In the genomic region with DNA sequence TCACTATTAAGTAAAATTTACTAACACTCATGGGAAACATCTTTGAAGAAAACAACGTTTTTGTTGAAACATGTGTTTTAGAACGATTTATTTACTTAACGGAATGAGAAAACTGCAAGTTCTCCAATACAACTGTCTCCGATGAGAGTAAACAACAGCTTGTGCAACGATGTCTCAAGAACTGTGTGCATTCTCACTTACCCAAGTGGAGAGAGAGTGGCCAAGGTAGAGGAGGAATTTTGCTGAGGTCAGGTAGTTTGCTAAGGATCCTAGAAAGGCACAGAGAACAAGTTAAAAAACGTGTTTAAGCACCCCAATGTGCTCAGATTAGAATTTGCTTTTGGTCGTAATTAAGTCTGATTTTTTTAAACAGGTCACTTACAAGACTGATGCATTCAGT, we compare ENCODE assay signal across 12 mouse cellular contexts. TPM values are rescaled to one million over a fixed set of nuclear protein-coding genes. Genes with fewer than 3 reads are reported as not detected.
A peak's percentile ranks its signal among the peaks of the same experiment; 100 is the strongest.
DNase-seq lines count a peak whose midpoint lies in the region; ATAC-seq and TF ChIP-seq lines count a peak whose summit lies in the region.
"Had no signal": no experiment of that assay in that cellular context is flagged by ENCODE, and none has a peak within 500 bp of the region (broad histone marks: within the 10 kb centered on the region; RNA-seq: fewer than 3 reads in every experiment).

No protein-coding gene starts in this region.

- no peak for TF ChIP-seq CTCF in G1E (IDR thresholded peaks at IDR 0.05; ENCODE audit: low read depth, low read length)

- H3K4me3 ChIP-seq in hindbrain, embryonic 13.5 days: no peak overlapping the region
- H3K4me3 ChIP-seq in hindbrain, embryonic 11.5 days (ENCODE audit: low read depth, low read length): no peak overlapping the region
- peak overlapping the region; percentile 75 for H3K4me3 ChIP-seq in G1E (ENCODE audit: low read depth, low read length)
- no peak overlapping the region for H3K4me3 ChIP-seq in forebrain, embryonic 14.5 days (ENCODE audit: low read depth, low read length)

- peaks cover 9% of the 10 kb centered on the region for H3K4me1 ChIP-seq in hindbrain, embryonic 13.5 days (replicated peaks)
- no peaks in the 10 kb centered on the region for H3K4me1 ChIP-seq in hindbrain, embryonic 11.5 days (replicated peaks; ENCODE audit: control insufficient read depth, insufficient read depth, low read length)
- peaks cover 43% of the 10 kb centered on the region for H3K4me1 ChIP-seq in G1E (ENCODE audit: insufficient read depth, low read depth, low read length)
- H3K4me1 ChIP-seq in forebrain, embryonic 14.5 days (ENCODE audit: control insufficient read depth, insufficient read depth, low read length): peaks cover 3% of the 10 kb centered on the region

- no peak for DNase-seq in hindbrain, embryonic 11.5 days (ENCODE audit: low spot score)
- no peak for DNase-seq in G1E (ENCODE audit: low spot score)
- no peak for DNase-seq in forebrain, embryonic 14.5 days (ENCODE audit: low spot score)
- peak; percentile 9 for DNase-seq in lung, postnatal 25 days (ENCODE audit: low spot score)
- DNase-seq in urinary bladder, postnatal 10 days (ENCODE audit: low spot score): no peak
- no peak for DNase-seq in cerebellum, postnatal 36 days
- DNase-seq: cerebellum, adult 18-20 months; spleen, adult 18-20 months had no signal

- peak overlapping the region; percentile 68 for H3K4me2 ChIP-seq in hindbrain, embryonic 13.5 days
- no peak overlapping the region for H3K4me2 ChIP-seq in hindbrain, embryonic 11.5 days (replicated peaks; ENCODE audit: low read depth, low read length)
- peak overlapping the region; percentile 85; the same call in 1 of the 2 replicates for H3K4me2 ChIP-seq in forebrain, embryonic 14.5 days (ENCODE audit: low read length)

- H3K9ac ChIP-seq in hindbrain, embryonic 13.5 days: no peak overlapping the region
- H3K9ac ChIP-seq in hindbrain, embryonic 11.5 days (ENCODE audit: low read depth, low read length): no peak overlapping the region
- no peak overlapping the region for H3K9ac ChIP-seq in forebrain, embryonic 14.5 days (ENCODE audit: low read length)

- 70% methylated on average over 7 of the region's 7 CpGs for WGBS in hindbrain, embryonic 13.5 days
- WGBS in hindbrain, embryonic 11.5 days: 73% methylated on average over 7 of the region's 7 CpGs
- WGBS in forebrain, embryonic 14.5 days: 72% methylated on average over 7 of the region's 7 CpGs

- no peak overlapping the region for H3K27ac ChIP-seq in hindbrain, embryonic 13.5 days
- no peak overlapping the region for H3K27ac ChIP-seq in hindbrain, embryonic 11.5 days (ENCODE audit: low read depth, low read length)
- H3K27ac ChIP-seq in forebrain, embryonic 14.5 days (ENCODE audit: low read depth, low read length): no peak overlapping the region

- no peaks in the 10 kb centered on the region for H3K9me3 ChIP-seq in hindbrain, embryonic 13.5 days
- H3K9me3 ChIP-seq in hindbrain, embryonic 11.5 days (ENCODE audit: control insufficient read depth, low read length): no peaks in the 10 kb centered on the region
- H3K9me3 ChIP-seq in G1E (replicated peaks): no peaks in the 10 kb centered on the region
- H3K9me3 ChIP-seq in forebrain, embryonic 14.5 days (replicated peaks; ENCODE audit: control insufficient read depth, low read length): no peaks in the 10 kb centered on the region

- H3K36me3 ChIP-seq in hindbrain, embryonic 13.5 days: no peaks in the 10 kb centered on the region
- H3K36me3 ChIP-seq in hindbrain, embryonic 11.5 days (ENCODE audit: control insufficient read depth, insufficient read depth, low read length): no peaks in the 10 kb centered on the region
- peaks cover 16% of the 10 kb centered on the region for H3K36me3 ChIP-seq in G1E (replicated peaks)
- no peaks in the 10 kb centered on the region for H3K36me3 ChIP-seq in forebrain, embryonic 14.5 days (ENCODE audit: control insufficient read depth, insufficient read depth, low read length)

- no peak for ATAC-seq in hindbrain, embryonic 13.5 days (ENCODE audit: low FRiP score)
- ATAC-seq in hindbrain, embryonic 11.5 days (ENCODE audit: low FRiP score): no peak
- ATAC-seq in G1E (ENCODE audit: extremely low read depth, insufficient number of reproducible peaks, low FRiP score, poor library complexity, severe bottlenecking): no peak
- no peak for ATAC-seq in forebrain, embryonic 14.5 days
- ATAC-seq in monocyte, adult 5-6 weeks (replicated peaks; ENCODE audit: insufficient number of reproducible peaks, low FRiP score, low TSS enrichment, poor library complexity, severe bottlenecking): no peak

- H3K27me3 ChIP-seq in hindbrain, embryonic 13.5 days: peaks cover 27% of the 10 kb centered on the region
- peaks cover 3% of the 10 kb centered on the region; the same call in 1 of the 2 replicates for H3K27me3 ChIP-seq in hindbrain, embryonic 11.5 days (ENCODE audit: control insufficient read depth, insufficient read depth, low read length)
- no peaks in the 10 kb centered on the region for H3K27me3 ChIP-seq in G1E (ENCODE audit: insufficient read depth, low read length)
- H3K27me3 ChIP-seq in forebrain, embryonic 14.5 days (replicated peaks; ENCODE audit: control insufficient read depth, insufficient read depth, low read length): peaks cover 6% of the 10 kb centered on the region; the same call in 1 of the 2 replicates
- H3K27me3 ChIP-seq: Patski had no signal

RNA-seq across cellular contexts. Expression of a gene that starts 1.8 kb away (rescaled TPM):
- 32.0 and 38.1 TPM in 2 replicates for polyA plus RNA-seq in hindbrain, embryonic 13.5 days (2015; fragmentation: Nextera tagmentation; extraction: Ambion mirVana)
- 17.4 and 17.9 TPM in 2 replicates for polyA plus RNA-seq in hindbrain, embryonic 11.5 days (2014; fragmentation: Nextera tagmentation; extraction: Ambion mirVana)
- total RNA-seq in G1E (2014; fragmentation: Nextera tagmentation) (35.7 and 56.4 TPM in 2 replicates), G1E (2017) (37.3 and 43.3 TPM in 2 replicates)
- 2.9 and 3.0 TPM in 2 replicates for polyA plus RNA-seq in G1E (2012)
- polyA plus RNA-seq in forebrain, embryonic 14.5 days (2014; fragmentation: Nextera tagmentation; extraction: Ambion mirVana): 29.6 and 40.1 TPM in 2 replicates
- total RNA-seq in monocyte, adult 5-6 weeks (2017): 2.0 to 5.7 TPM in 2 of 3 replicates, not detected in the other

RNA-seq across cellular contexts. Expression of a gene that starts 34.4 kb away (rescaled TPM):
- not detected in 2 replicates for polyA plus RNA-seq in hindbrain, embryonic 13.5 days (2015; fragmentation: Nextera tagmentation; extraction: Ambion mirVana)
- not detected in 2 replicates for polyA plus RNA-seq in hindbrain, embryonic 11.5 days (2014; fragmentation: Nextera tagmentation; extraction: Ambion mirVana)
- total RNA-seq in G1E (2014; fragmentation: Nextera tagmentation) (not detected in 2 replicates), G1E (2017) (not detected in 2 replicates)
- not detected in 2 replicates for polyA plus RNA-seq in G1E (2012)
- not detected in 2 replicates for polyA plus RNA-seq in forebrain, embryonic 14.5 days (2014; fragmentation: Nextera tagmentation; extraction: Ambion mirVana)
- total RNA-seq in monocyte, adult 5-6 weeks (2017): not detected in 3 replicates
- polyA plus RNA-seq: gonadal fat pad, adult 2 months; Patski had no signal
